Mouse (Mus musculus) myocyte (in vitro differentiated cells): ENCODE measurements around the gene Shc1. TPM values are rescaled to one million over a fixed set of nuclear protein-coding genes. Genes with fewer than 3 reads are reported as not detected.

Source experiments
- H3K27me3 ChIP-seq: one replicate; pipeline ENCODE4 v1.6.1; 2011; ENCODE audit not compliant: control insufficient read depth, insufficient read depth, insufficient read length
- H3K36me3 ChIP-seq: one replicate; pipeline ENCODE4 v1.6.1; 2011; ENCODE audit not compliant: control insufficient read depth, insufficient read depth
- H3K4me2 ChIP-seq: one replicate; pipeline ENCODE4 v1.6.1; 2011; ENCODE audit warnings: low read depth, control low read depth
- H3K4me3 ChIP-seq: one replicate; pipeline ENCODE4 v1.5.1; 2011; ENCODE audit warnings: mild to moderate bottlenecking, control low read depth, moderate library complexity
- H3K79me2 ChIP-seq: one replicate; pipeline ENCODE4 v1.6.1; 2011; ENCODE audit not compliant: control insufficient read depth, insufficient read depth
- H3ac ChIP-seq: one replicate; pipeline ENCODE4 v1.6.1; 2011; ENCODE audit not compliant: control insufficient read depth, insufficient read length
- CEBPB ChIP-seq: IDR thresholded peaks from 2 replicates; pipeline ENCODE4 v1.6.1; 2011; ENCODE audit warnings: mild to moderate bottlenecking, moderate library complexity; ENCODE audit not compliant: poor library complexity, insufficient read depth, severe bottlenecking
- E2F4 ChIP-seq: IDR thresholded peaks from one replicate; pipeline ENCODE4 v1.6.1; 2011; ENCODE audit warnings: mild to moderate bottlenecking, control low read depth, moderate library complexity; ENCODE audit not compliant: insufficient read depth
- MAX ChIP-seq: IDR thresholded peaks from one replicate; pipeline ENCODE4 v1.6.1; 2011; ENCODE audit warnings: low read depth, mild to moderate bottlenecking, control low read depth
- MYOD1 ChIP-seq, 3 experiments: IDR thresholded peaks; one replicate each; pipeline ENCODE4 v1.6.1; 2011; ENCODE audit warnings: control low read depth in 2 of 3, low read depth in 2 of 3, mild to moderate bottlenecking in 2 of 3, moderate library complexity in 1 of 3; ENCODE audit not compliant: insufficient read length in 2 of 3, control insufficient read depth in 1 of 3
- MYOG ChIP-seq, 3 experiments: IDR thresholded peaks; one replicate each; pipeline ENCODE4 v1.6.1; 2011; ENCODE audit warnings: control low read depth in 2 of 3, low read depth in 2 of 3, mild to moderate bottlenecking in 2 of 3; ENCODE audit not compliant: insufficient read length in 2 of 3, control insufficient read depth in 1 of 3, insufficient read depth in 1 of 3
- POLR2A ChIP-seq: IDR thresholded peaks from one replicate; pipeline ENCODE4 v1.6.1; 2011; ENCODE audit warnings: low read depth, mild to moderate bottlenecking, control low read depth, moderate library complexity; ENCODE audit not compliant: insufficient read length
- POLR2AphosphoS2 ChIP-seq: IDR thresholded peaks from one replicate; pipeline ENCODE4 v1.6.1; 2011; ENCODE audit warnings: low read depth, control low read depth; ENCODE audit not compliant: insufficient read length
- REST ChIP-seq: IDR thresholded peaks from one replicate; pipeline ENCODE4 v1.6.1; 2011; ENCODE audit warnings: mild to moderate bottlenecking, control low read depth, moderate library complexity; ENCODE audit not compliant: insufficient read depth, insufficient read length
- SRF ChIP-seq: IDR thresholded peaks from one replicate; pipeline ENCODE4 v1.6.1; 2011; ENCODE audit warnings: low read depth; ENCODE audit not compliant: control insufficient read depth, insufficient read length
- TCF12 ChIP-seq: IDR thresholded peaks from one replicate; pipeline ENCODE4 v1.6.1; 2011; ENCODE audit warnings: mild to moderate bottlenecking, control low read depth; ENCODE audit not compliant: poor library complexity, insufficient read depth, severe bottlenecking
- TCF3 ChIP-seq: IDR thresholded peaks from one replicate; pipeline ENCODE4 v1.6.1; 2011; ENCODE audit warnings: low read depth, control low read depth; ENCODE audit not compliant: insufficient read length
- USF1 ChIP-seq: IDR thresholded peaks from one replicate; pipeline ENCODE4 v1.6.1; 2011; ENCODE audit warnings: low read depth, mild to moderate bottlenecking, control low read depth, moderate library complexity
- polyA plus RNA-seq: library from polyadenylated mRNA; unstranded; fragments of >200 nt; fragmentation: generic; extraction: Trizol; gene quantifications from one replicate; pipeline ENCODE4 v1.2.1, GENCODE M21; 2012; ENCODE audit warnings: missing spikeins

Shc1 gene
- polyA plus RNA-seq, 1 experiment: 95.5 TPM

GRCm38 (mm10) chr3:89411490-89412393, 6.5 kb upstream of the Shc1 start, which contains the start of gene Flad1:
Flad1 (minus strand) TSS chr3:89411870.
- H3K79me2 ChIP-seq: peaks cover 18% of the 10 kb centered on the region
- H3K4me3 ChIP-seq: peak within 1 kb of the TSS; percentile 41
- peaks cover 11% of the 10 kb centered on the region for H3K36me3 ChIP-seq
- H3K27me3 ChIP-seq: no peaks in the 10 kb centered on the region
- TF ChIP-seq POLR2AphosphoS2 (peak; percentile 54), MYOD1 (IDR thresholded peaks at IDR 0.05; ENCODE audit: control insufficient read depth in 1 of 3, insufficient read length in 2 of 3, low read depth in 2 of 3) (no peak), CEBPB (peak; percentile 63; the same call in 1 of the 2 replicates)
- no peak within 1 kb of the TSS for H3ac ChIP-seq
- peak within 1 kb of the TSS; percentile 86 for H3K4me2 ChIP-seq

GRCm38 (mm10) chr3:89416158-89416557, 2.1 kb upstream of the Shc1 start:
- H3K4me2 ChIP-seq: peak overlapping the region; percentile 77
- peaks cover 40% of the 10 kb centered on the region for H3K79me2 ChIP-seq
- no peaks in the 10 kb centered on the region for H3K27me3 ChIP-seq
- peaks cover 11% of the 10 kb centered on the region for H3K36me3 ChIP-seq
- no peak overlapping the region for H3ac ChIP-seq
- no peak for TF ChIP-seq TCF3
- no peak for TF ChIP-seq SRF
- TF ChIP-seq POLR2AphosphoS2: no peak
- TF ChIP-seq MYOG (IDR thresholded peaks at IDR 0.05; ENCODE audit: control insufficient read depth in 1 of 3, insufficient read depth in 1 of 3, insufficient read length in 2 of 3, low read depth in 2 of 3): no peak
- no peak for TF ChIP-seq REST
- no peak for TF ChIP-seq USF1
- no peak for TF ChIP-seq TCF12
- TF ChIP-seq MYOD1 (IDR thresholded peaks at IDR 0.05; ENCODE audit: control insufficient read depth in 1 of 3, insufficient read length in 2 of 3, low read depth in 2 of 3): no peak
- TF ChIP-seq E2F4: no peak
- TF ChIP-seq MAX: no peak
- TF ChIP-seq POLR2A: no peak
- no peak for TF ChIP-seq CEBPB
- peak overlapping the region; percentile 63 for H3K4me3 ChIP-seq

GRCm38 (mm10) chr3:89417131-89417530, 1.1 kb upstream of the Shc1 start:
- Histone ChIP-seq H3K79me2 (peaks cover 47% of the 10 kb centered on the region), H3ac (no peak overlapping the region), H3K4me3 (peak overlapping the region; percentile 63), H3K4me2 (peak overlapping the region; percentile 77), H3K36me3 (peaks cover 11% of the 10 kb centered on the region), H3K27me3 (no peaks in the 10 kb centered on the region)
- no peak for TF ChIP-seq TCF12
- TF ChIP-seq USF1: no peak
- no peak for TF ChIP-seq MYOD1 (IDR thresholded peaks at IDR 0.05; ENCODE audit: control insufficient read depth in 1 of 3, insufficient read length in 2 of 3, low read depth in 2 of 3)
- no peak for TF ChIP-seq POLR2AphosphoS2
- TF ChIP-seq MAX: no peak
- TF ChIP-seq CEBPB: no peak
- TF ChIP-seq TCF3: no peak
- TF ChIP-seq E2F4: no peak
- no peak for TF ChIP-seq MYOG (IDR thresholded peaks at IDR 0.05; ENCODE audit: control insufficient read depth in 1 of 3, insufficient read depth in 1 of 3, insufficient read length in 2 of 3, low read depth in 2 of 3)
- TF ChIP-seq SRF: no peak
- no peak for TF ChIP-seq REST
- TF ChIP-seq POLR2A: no peak

GRCm38 (mm10) chr3:89417840-89418169, 438 bp upstream of the Shc1 start:
- peak overlapping the region; percentile 54 for H3ac ChIP-seq
- H3K4me3 ChIP-seq: peak overlapping the region; percentile 63
- no peak for TF ChIP-seq MYOG (IDR thresholded peaks at IDR 0.05; ENCODE audit: control insufficient read depth in 1 of 3, insufficient read depth in 1 of 3, insufficient read length in 2 of 3, low read depth in 2 of 3)
- TF ChIP-seq E2F4: no peak
- no peak for TF ChIP-seq TCF12
- no peak for TF ChIP-seq TCF3
- TF ChIP-seq USF1: no peak
- no peak for TF ChIP-seq POLR2AphosphoS2
- peak overlapping the region; percentile 77 for H3K4me2 ChIP-seq
- no peaks in the 10 kb centered on the region for H3K27me3 ChIP-seq
- peaks cover 53% of the 10 kb centered on the region for H3K79me2 ChIP-seq
- peaks cover 11% of the 10 kb centered on the region for H3K36me3 ChIP-seq

- Histone ChIP-seq H3K36me3 (peaks cover 15% of the 10 kb centered on the region), H3K4me3 (peak overlapping the region; percentile 63)
- TF ChIP-seq POLR2AphosphoS2 (peak; percentile 38), POLR2A (peak; percentile 55), REST (no peak)
These were observed 613 bp downstream of the Shc1 start for GRCm38 (mm10) chr3:89418861-89419250.

More at GRCm38 (mm10) chr3:89418861-89419250, 613 bp downstream of the Shc1 start:
- peaks cover 59% of the 10 kb centered on the region for H3K79me2 ChIP-seq
- H3ac ChIP-seq: peak overlapping the region; percentile 54
- peak overlapping the region; percentile 94 for H3K4me2 ChIP-seq
- no peaks in the 10 kb centered on the region for H3K27me3 ChIP-seq
